Mouse (Mus musculus): ENCODE measurements around the gene Tmem56. TPM values are rescaled to one million over a fixed set of nuclear protein-coding genes. Genes with fewer than 3 reads are reported as not detected.

Gene Tmem56
- 5.5 and 5.7 TPM in 2 replicates for polyA plus RNA-seq (2015; fragmentation: Nextera tagmentation; extraction: Ambion mirVana)

DNA sequence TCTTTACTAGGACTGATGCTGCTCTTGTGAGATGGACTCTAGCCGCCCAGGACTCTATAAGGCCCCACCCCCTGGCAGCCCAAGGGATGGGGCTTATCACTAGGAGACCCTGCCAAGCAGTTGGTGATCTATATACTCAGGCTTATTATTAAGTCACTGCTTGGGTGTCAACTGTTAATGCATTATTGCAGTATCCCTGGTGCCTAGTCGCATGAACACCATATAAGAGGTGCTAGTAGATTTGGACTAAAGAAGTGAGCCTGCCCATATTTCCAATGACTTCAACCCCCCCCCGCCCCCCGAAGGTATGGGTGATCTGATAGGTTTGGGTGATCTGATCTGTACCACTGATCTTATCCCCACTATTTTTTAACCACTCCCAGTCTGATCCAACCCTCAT, at the start of gene Tmem56:
Tmem56 (minus strand) TSS at position 101 of the 400 bp plus-strand sequence.

DNA sequence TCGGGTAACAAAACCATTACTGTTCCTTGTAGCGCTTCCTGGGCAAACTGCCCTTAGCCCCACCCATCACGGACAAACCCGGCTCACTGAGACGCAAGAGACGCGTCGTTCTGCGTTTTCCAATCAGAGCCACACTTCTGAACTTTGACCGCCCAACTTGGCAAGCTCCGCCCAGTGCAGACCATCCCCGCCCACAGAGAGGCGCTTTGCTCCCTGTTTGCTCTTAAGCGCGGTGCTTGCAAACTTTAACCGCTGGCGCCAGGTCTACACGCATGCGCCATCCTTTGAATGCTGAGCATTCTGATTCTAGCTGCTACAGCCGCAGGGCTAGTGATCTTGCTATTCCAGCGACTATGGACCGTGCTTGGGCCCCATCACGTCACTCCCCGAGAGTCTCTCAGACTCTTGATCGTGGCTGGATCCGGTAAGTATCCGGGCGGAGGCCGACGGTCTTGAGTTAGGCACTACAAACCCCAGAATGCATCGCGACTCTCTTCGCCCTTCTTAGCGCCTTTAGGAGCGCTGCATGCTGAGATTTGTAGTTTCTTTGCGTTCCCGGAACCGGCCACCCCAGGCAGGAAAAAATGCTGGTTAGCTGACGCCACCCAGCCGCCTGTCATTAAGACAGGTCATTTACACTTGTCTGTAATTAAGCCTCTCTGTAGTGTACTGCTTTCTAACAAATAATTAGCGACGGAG, 8.8 kb upstream of the Tmem56 start, which contains the start of gene Alg14:
Alg14 (plus strand) TSS at position 214 of the 699 bp plus-strand sequence.

DNA sequence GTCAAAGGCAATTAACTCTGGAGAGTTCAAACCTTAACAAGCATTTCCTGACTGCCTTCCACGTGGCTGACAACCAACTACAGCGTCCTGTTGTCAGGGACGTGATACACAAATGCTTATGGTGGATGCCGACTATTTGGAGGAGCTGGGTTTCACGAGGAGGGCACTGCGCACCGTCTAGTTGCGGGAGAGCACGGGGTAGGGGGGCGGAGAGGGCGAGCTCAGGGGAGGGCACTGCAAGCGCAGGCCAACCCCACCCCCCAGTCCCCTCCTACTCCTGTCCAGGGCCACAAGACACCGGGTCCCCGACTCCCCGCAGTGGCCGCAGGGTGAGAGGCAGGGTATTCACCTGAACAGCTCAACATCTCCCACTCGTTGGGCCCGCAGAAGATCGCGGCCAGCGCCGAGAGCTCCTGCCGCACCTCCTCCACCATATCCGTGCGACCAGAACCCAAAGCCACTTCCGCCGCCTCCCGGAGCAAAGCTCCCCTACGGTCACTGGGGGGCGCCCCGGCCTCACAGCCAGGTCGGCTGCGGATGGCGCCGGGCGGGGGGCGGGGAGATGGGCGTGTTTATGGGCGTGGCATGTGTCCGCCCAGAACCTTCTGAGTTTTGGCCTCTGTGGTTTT, 111.5 kb downstream of the Tmem56 start, which contains the start of gene Rwdd3:
Rwdd3 (minus strand) TSS at position 453 of the 629 bp plus-strand sequence.

Other genes with a start within 250 kb of the Tmem56 start
- gene Rwdd3, start 111.4 kb downstream of the Tmem56 start, polyA plus RNA-seq (2015; fragmentation: Nextera tagmentation; extraction: Ambion mirVana), result 10.0 and 11.7 TPM in 2 replicates
- gene Alg14, start 8.7 kb upstream of the Tmem56 start, polyA plus RNA-seq (2015; fragmentation: Nextera tagmentation; extraction: Ambion mirVana), result 42.1 and 42.6 TPM in 2 replicates
- 282 and 291 TPM in 2 replicates for gene Cnn3, start 143.4 kb upstream of the Tmem56 start, polyA plus RNA-seq (2015; fragmentation: Nextera tagmentation; extraction: Ambion mirVana)
- gene Slc44a3, start 249.3 kb upstream of the Tmem56 start, polyA plus RNA-seq (2015; fragmentation: Nextera tagmentation; extraction: Ambion mirVana), result 0.49 and 1.4 TPM in 2 replicates